Mouse (Mus musculus) cerebellum, adult 2 months (tissue): ENCODE results near the gene Agtr1a.

ENCODE experiments used
- CTCF ChIP-seq: fragments of 200-500 bp; IDR thresholded peaks from 2 replicates; pipeline ENCODE4 v1.5.1; 2011; ENCODE audit warnings: low read depth, mild to moderate bottlenecking, control low read depth, low read length, moderate library complexity, borderline replicate concordance; ENCODE audit not compliant: insufficient read depth
- POLR2A ChIP-seq: fragments of 200-500 bp; IDR thresholded peaks from 2 replicates; pipeline ENCODE4 v1.6.1; 2011; ENCODE audit warnings: low read length, control low read depth, borderline replicate concordance; ENCODE audit not compliant: insufficient read depth

- TF ChIP-seq CTCF (no peak), POLR2A (no peak)
Observed at GRCm38 (mm10) chr13:30334667-30335066, 1.6 kb upstream of the Agtr1a start.
